Mouse (Mus musculus): ENCODE measurements at regions not wholly inside any gene's neighbourhood (a gene's known extent, or its start where the extent isn't known, plus 50 kb on each side); places are given as distances from the start of the nearest gene placed in this dataset.

DNA sequence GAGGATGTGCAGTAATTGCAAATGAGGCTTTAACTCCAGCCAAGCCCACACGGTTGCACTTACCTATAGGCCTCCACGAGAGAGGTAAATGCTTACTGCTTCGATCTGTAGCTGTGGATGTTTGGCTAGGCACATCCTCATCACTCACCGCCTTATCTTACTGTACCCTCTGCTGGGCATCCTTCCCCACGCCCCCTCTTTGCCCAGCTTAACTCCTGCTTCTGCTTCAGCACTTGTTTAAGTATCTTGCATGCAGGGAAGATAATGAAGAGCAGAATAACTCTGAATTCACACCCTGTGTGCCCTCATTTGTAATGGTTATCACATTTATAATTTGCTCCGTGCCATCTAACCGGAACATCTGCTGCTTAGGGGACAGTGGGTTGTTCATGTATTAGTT lies 74.7 kb upstream of the Anapc15-ps start:
- TF ChIP-seq CTCF (IDR thresholded peaks at IDR 0.05; ENCODE audit: insufficient read depth, low read depth, low read length) (no peak), POLR2A (IDR thresholded peaks at IDR 0.05; ENCODE audit: insufficient read depth, low read depth, low read length) (no peak)
